Mouse (Mus musculus) erythroblast, embryonic 14.5 days (primary cell): ENCODE measurements around the gene Sox6.

Source experiments
- GATA1 ChIP-seq: IDR thresholded peaks from 2 replicates; pipeline ENCODE4 v1.6.1; 2012; ENCODE audit warnings: low read length, inconsistent platforms, mixed read lengths
- TAL1 ChIP-seq: IDR thresholded peaks from 3 replicates; pipeline ENCODE4 v1.6.1; 2012; ENCODE audit warnings: low read length, inconsistent platforms, mixed read lengths

GRCm38 (mm10) chr7:115747541-115747940 lies 291.1 kb downstream of the Sox6 start:
- TF ChIP-seq TAL1: no peak
- TF ChIP-seq GATA1: no peak
